Mouse (Mus musculus): ENCODE data around the gene Dhdds. TPM values are rescaled to one million over a fixed set of nuclear protein-coding genes. Genes with fewer than 3 reads are reported as not detected.
"Not testable (repeated sequence)": the region's sequence is repeated elsewhere in the genome, so short reads cannot be mapped to it uniquely, and the experiment has no call there.

Dhdds gene
- polyA plus RNA-seq, 1 experiment from 2014 or later: 27.1 TPM

DNA sequence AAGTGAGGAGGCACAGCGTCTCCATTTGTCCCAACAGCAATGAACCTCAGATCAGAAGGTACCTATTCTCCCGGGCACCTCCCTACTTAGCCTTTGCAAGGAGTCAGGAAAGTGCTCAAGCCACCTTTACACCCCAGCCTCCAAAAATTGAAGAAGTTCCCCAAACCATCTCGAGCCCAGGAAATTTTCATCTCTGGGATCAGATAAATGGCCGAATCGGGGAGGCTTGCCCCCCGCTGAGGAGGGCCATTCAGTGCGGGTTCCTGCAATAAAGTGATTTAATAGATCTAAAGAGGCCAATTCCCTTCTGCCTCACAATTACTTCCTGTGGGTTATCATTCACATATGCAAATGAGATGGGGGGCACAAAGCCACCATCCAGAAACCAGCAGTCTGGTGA is 15.5 kb upstream of the Dhdds start:
- 19% methylated on average over 7 of the region's 7 CpGs for WGBS (ENCODE audit: missing documents)
- Histone ChIP-seq H3K4me3 (ENCODE audit: inconsistent target) (no peak overlapping the region), H3K79me2 (ENCODE audit: inconsistent target) (no peaks in the 10 kb centered on the region), H3K36me3 (ENCODE audit: inconsistent target) (no peaks in the 10 kb centered on the region), H3K27ac (no peak overlapping the region)

DNA sequence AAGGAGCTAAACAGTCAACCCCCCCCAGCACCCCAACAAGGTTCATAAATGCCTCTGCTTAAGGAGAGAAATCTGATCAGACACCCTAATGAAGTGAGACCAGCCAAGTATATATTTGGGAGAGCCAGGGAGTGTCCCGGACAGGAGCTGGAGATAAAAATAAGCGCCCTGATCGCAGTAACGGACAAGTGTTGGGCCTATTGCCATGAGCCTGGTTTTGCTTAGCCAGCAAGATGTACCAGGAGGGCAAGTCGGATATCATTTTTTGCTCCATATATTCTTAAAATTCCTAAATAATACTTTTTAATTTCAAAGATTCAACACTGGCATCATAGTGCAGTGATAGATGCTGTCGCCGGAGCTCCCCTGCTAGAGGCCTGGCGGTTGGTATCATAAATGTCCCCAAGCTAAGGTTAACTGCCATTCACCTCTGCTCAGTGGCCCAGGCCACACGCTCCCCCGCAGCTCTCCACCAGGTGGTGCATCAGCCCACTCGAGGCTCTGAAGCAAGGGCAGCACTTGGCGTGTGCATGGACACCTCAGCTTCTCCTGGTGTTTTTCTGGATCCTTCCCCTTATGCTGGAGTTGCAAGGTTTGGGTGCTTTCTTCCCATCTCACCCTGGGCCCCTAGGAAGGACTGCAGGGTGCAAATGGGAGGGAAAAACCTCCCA is 12.3 kb upstream of the Dhdds start:
- Histone ChIP-seq H3K4me3 (ENCODE audit: inconsistent target) (no peak overlapping the region), H3K79me2 (ENCODE audit: inconsistent target) (no peaks in the 10 kb centered on the region), H3K36me3 (ENCODE audit: inconsistent target) (no peaks in the 10 kb centered on the region), H3K27ac (no peak overlapping the region)
- 64% methylated on average over 12 of the region's 12 CpGs for WGBS (ENCODE audit: missing documents)

DNA sequence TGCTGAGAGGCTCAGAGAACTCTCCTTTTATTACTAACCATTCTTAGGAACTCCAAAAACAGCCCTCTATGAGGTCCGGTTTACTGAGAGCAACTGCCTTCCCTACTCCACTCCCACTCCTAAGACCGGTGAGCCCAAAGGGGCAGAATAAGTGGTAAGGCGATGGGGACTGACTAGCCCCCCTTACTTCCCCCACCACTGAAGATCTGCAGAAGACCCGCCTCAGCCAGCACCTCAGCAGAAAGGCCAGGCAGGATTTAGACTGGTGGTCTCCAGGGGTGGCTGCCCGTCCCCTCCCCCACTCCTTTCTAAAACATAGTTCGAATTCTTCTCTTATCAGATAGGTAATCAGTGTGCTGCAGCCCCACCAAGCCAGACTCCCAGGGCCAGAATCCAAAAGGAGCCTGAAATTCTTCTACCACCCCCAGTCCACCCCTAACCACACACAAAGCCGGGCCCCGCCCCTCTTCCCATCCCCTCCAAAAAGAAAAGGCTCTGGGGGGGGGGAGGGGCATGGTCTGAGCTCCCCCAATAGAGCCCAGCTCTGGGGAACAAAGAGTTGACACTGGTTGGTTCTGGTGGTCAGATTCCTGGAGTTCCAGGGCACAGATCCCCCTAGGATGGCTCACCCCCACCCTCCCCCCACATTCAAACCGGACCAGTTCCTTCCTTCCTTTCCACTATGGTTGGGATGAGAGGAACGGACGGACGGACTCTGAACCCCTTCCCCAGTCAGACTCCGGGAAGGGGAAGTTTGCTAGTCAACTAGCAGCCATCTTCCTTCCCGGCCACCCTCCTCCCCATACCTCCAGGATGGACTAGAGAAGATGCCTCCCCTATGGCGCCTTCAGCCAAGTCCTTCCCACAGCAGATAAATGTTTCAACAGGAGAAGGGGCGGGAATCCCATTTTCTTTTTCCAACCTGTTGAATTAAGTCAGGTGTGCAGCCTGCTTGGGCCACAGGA is 11.0 kb upstream of the Dhdds start:
- WGBS (ENCODE audit: missing documents): 28% methylated on average over 14 of the region's 16 CpGs
- no peaks in the 10 kb centered on the region for H3K36me3 ChIP-seq (ENCODE audit: inconsistent target)
- H3K27ac ChIP-seq: no peak overlapping the region
- no peak overlapping the region for H3K4me3 ChIP-seq (ENCODE audit: inconsistent target)
- H3K79me2 ChIP-seq (ENCODE audit: inconsistent target): no peaks in the 10 kb centered on the region

- Histone ChIP-seq H3K4me3 (ENCODE audit: inconsistent target) (no peak overlapping the region), H3K27ac (no peak overlapping the region), H3K79me2 (ENCODE audit: inconsistent target) (no peaks in the 10 kb centered on the region), H3K36me3 (ENCODE audit: inconsistent target) (no peaks in the 10 kb centered on the region)
- WGBS (ENCODE audit: missing documents): 81% methylated on average over 6 of the region's 6 CpGs
These were observed 9.0 kb upstream of the Dhdds start for GRCm38 (mm10) chr4:134009709-134010108.

GRCm38 (mm10) chr4:134006845-134007244 is 6.1 kb upstream of the Dhdds start:
- no peaks in the 10 kb centered on the region for H3K36me3 ChIP-seq (ENCODE audit: inconsistent target)
- 96% methylated on average over 3 of the region's 3 CpGs for WGBS (ENCODE audit: missing documents)
- no peaks in the 10 kb centered on the region for H3K79me2 ChIP-seq (ENCODE audit: inconsistent target)
- no peak overlapping the region for H3K4me3 ChIP-seq (ENCODE audit: inconsistent target)
- no peak overlapping the region for H3K27ac ChIP-seq

DNA sequence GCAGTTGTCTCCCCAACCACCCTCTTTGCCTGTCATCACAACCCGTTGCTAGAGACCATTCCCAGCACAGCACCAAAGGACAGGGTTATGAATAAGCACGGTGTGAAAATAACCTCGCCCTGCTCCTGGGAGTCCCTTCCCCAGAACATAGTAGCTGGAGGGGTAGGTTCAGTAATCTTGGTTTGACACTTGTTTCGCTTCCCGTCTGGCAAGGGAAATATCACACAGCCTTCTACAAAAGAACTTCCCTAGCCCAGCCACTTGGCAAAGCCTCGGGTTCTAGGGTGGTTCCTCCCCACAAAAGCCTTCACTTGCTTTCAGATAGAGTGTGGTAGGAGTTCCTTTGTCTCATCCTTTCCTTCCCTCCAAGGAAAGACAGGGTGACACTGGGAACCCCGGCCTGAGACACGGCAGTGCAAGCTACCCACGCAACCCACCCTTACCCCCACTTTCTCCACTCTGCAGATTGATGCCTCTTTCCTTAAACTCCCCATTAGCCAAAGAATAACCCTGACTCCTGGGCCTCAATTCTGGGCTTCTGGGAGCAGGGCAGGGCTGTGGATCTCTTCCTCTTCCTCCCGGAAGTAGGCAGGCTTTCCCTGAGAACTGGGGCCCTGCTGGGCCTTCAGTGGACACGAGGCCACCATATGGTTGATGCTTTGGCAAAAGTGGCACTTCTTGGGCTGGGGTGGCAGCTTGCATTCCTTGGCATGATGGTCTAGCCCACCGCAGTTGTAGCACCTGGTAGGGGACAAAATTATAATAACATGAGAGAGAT is 5.1 kb upstream of the Dhdds start:
- Histone ChIP-seq H3K79me2 (ENCODE audit: inconsistent target) (no peaks in the 10 kb centered on the region), H3K27ac (no peak overlapping the region), H3K36me3 (ENCODE audit: inconsistent target) (no peaks in the 10 kb centered on the region), H3K4me3 (ENCODE audit: inconsistent target) (no peak overlapping the region)
- 26% methylated on average over 12 of the region's 12 CpGs for WGBS (ENCODE audit: missing documents)

GRCm38 (mm10) chr4:134002903-134003302 is 2.2 kb upstream of the Dhdds start:
- Histone ChIP-seq H3K27ac (no peak overlapping the region), H3K4me3 (ENCODE audit: inconsistent target) (no peak overlapping the region), H3K79me2 (ENCODE audit: inconsistent target) (peaks cover 27% of the 10 kb centered on the region), H3K36me3 (ENCODE audit: inconsistent target) (no peaks in the 10 kb centered on the region)
- 89% methylated on average over 5 of the region's 5 CpGs for WGBS (ENCODE audit: missing documents)

DNA sequence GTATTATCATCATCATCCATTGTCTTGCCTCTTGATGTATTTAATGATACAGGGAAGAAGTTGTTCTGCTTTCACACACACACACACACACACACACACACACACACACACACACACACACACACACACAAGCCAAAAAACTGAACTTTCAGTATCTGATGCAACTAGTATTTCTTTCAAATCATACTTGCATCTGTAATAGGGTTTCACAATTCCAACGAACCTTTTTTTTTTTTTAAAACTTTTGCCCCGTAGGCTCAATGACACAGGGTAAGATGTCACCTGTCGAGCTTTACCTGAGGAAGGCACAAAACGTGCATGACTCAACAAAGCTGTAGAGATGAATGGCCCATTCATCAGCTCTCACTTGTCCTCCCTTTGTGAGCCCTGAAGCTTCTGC is 1.5 kb upstream of the Dhdds start:
- H3K4me3 ChIP-seq (ENCODE audit: inconsistent target): no peak overlapping the region

DNA sequence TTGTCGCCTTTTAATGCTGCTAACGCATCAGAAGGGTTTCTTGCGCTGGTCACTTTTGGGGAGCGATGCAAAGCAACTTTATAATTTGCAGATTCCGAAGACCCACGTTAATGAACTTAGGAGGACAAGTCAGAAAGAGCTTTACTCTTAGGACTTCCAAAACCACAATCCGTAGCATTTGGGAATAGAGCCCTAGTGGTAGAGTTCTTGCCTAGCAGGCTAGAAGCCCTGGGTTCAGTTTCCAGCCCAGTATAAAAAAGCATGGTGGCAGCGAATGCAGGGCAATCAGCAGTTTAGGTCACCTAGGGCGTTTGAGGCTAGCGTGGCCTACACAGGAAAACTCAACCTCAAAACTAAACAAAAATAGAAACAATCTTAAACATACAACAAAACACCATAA is 992 bp upstream of the Dhdds start:
- Histone ChIP-seq H3K79me2 (ENCODE audit: inconsistent target) (peaks cover 29% of the 10 kb centered on the region), H3K27ac (no peak overlapping the region), H3K36me3 (ENCODE audit: inconsistent target) (0 out of 2 replicates have a peak, but pooled peaks cover 3% of the 10 kb centered on the region), H3K4me3 (ENCODE audit: inconsistent target) (no peak overlapping the region)
- WGBS (ENCODE audit: missing documents): 86% methylated on average over 10 of the region's 10 CpGs

More for the DNA sequence above, 1.5 kb upstream of the Dhdds start:
- Histone ChIP-seq H3K27ac (no peak overlapping the region), H3K36me3 (ENCODE audit: inconsistent target) (no peaks in the 10 kb centered on the region), H3K79me2 (ENCODE audit: inconsistent target) (peaks cover 29% of the 10 kb centered on the region)
- WGBS (ENCODE audit: missing documents): 33% methylated on average over 4 of the region's 4 CpGs

DNA sequence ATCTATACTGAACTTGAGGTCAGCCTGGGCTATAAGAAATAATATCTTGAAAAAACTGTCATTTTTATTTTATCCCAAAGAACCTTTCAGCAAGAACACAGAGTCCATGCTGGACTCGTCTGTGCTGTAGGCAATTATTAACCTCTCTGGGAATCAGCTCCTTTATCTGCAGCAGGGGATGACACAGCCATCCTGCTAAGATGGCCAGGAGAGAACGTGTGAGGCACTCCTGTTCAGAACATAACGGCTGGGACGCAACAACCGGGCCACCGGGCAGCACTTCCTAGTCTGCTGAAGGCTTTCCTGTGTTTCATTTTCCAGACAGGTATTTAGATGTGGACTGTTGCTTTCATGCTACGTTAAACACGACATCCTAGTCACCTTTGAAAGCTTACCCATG is 6.0 kb downstream of the Dhdds start:
- Histone ChIP-seq H3K36me3 (ENCODE audit: inconsistent target) (peaks cover 58% of the 10 kb centered on the region), H3K4me3 (ENCODE audit: inconsistent target) (no peak overlapping the region), H3K27ac (no peak overlapping the region), H3K79me2 (ENCODE audit: inconsistent target) (peaks cover 20% of the 10 kb centered on the region)
- WGBS (ENCODE audit: missing documents): 93% methylated on average over 8 of the region's 8 CpGs

DNA sequence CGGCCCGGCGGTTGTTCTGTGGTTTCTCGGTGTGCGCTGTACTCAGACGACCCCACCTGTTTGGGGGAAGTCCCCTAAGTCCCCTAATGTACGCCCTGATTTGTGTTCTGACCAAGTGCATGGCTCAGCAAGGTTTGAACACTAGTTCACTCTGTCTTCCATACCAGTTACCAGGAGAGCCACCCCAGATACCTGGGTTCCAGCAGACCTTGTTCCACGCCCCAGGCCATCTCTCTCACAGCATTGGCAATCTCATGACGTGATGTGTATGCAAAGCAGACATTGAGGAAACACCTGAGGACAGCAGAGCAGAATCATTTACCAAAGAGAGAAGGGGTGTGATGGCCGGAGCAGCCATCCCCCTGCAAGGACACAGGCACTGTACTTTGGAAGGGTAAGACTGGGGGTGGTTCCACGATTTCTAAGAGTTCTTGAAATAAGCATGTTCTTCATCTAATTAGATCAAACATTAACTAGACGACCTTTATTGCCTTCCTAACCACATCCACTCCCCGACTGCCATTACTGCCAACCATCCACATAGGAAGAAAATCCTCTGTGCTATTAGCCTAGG is 9.5 kb downstream of the Dhdds start:
- peaks cover 83% of the 10 kb centered on the region for H3K36me3 ChIP-seq (ENCODE audit: inconsistent target)
- H3K27ac ChIP-seq: no peak overlapping the region
- H3K4me3 ChIP-seq (ENCODE audit: inconsistent target): no peak overlapping the region
- no peaks in the 10 kb centered on the region for H3K79me2 ChIP-seq (ENCODE audit: inconsistent target)
- 87% methylated on average over 13 of the region's 13 CpGs for WGBS (ENCODE audit: missing documents)

DNA sequence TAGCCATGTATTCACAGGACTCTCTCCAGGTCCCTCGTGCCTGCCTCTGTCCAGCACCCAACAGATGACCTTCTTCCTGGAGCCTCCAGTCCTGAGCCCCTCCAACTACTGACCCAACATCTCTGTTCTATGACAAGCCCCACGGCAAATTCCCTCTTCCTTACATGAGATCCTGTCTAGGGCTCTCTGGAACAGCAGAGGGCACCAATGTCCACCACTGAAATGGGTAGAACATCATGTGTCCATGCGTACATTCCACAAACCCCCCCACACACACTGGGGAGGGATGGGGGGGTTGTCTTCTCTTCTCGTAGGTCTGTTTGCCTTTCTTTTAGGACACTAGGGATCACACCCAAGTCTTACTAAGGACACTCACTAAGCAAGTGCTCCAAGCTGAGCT is 10.7 kb downstream of the Dhdds start:
- Histone ChIP-seq H3K36me3 (ENCODE audit: inconsistent target) (peaks cover 79% of the 10 kb centered on the region), H3K4me3 (ENCODE audit: inconsistent target) (no peak overlapping the region)
- 90% methylated on average over 4 of the region's 4 CpGs for WGBS (ENCODE audit: missing documents)

GRCm38 (mm10) chr4:133988289-133988688 is 12.4 kb downstream of the Dhdds start:
- not testable (repeated sequence) for H3K79me2 ChIP-seq (ENCODE audit: inconsistent target); H3K27ac ChIP-seq; H3K4me3 ChIP-seq (ENCODE audit: inconsistent target)
- WGBS (ENCODE audit: missing documents): 98% methylated on average over 6 of the region's 8 CpGs
- H3K36me3 ChIP-seq (ENCODE audit: inconsistent target): peaks cover 63% of the 10 kb centered on the region

More for the DNA sequence above, 10.7 kb downstream of the Dhdds start:
- H3K79me2 ChIP-seq (ENCODE audit: inconsistent target): no peaks in the 10 kb centered on the region
- H3K27ac ChIP-seq: no peak overlapping the region

DNA sequence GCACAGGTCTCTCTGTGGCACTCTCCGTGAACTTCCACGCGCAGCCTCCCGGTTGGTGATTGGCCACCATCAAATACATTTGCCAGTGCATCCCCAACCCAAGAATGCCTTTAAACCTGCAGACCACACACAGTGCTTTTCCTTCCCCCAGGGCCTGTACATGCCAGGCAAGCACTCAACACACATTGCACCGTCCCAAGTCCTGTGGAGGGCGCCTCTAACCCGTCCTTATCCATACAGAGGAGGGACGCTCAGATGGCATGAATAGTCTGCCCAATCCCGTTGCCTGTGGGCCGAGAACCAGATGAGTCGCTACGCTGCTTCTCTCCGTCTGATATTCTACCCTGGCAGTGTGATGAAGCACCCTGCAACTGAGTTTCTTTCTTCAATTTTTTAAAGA is 17.8 kb downstream of the Dhdds start:
- WGBS (ENCODE audit: missing documents): 96% methylated on average over 13 of the region's 13 CpGs
- Histone ChIP-seq H3K27ac (no peak overlapping the region), H3K79me2 (ENCODE audit: inconsistent target) (no peaks in the 10 kb centered on the region), H3K4me3 (ENCODE audit: inconsistent target) (no peak overlapping the region), H3K36me3 (ENCODE audit: inconsistent target) (peaks cover 64% of the 10 kb centered on the region)
